Mouse (Mus musculus) neural tube, embryonic 15.5 days (tissue): ENCODE measurements around the gene Prkaa1. TPM values are rescaled to one million over a fixed set of nuclear protein-coding genes. Genes with fewer than 3 reads are reported as not detected.

ENCODE experiments used
- ATAC-seq: fragments of 200-750 bp; cut with Nextera tagmentation; 2 replicates; pipeline ENCODE4 v1.8.0; 2017; ENCODE audit warnings: mild to moderate bottlenecking, moderate TSS enrichment, moderate library complexity; ENCODE audit not compliant: low FRiP score
- H3K27ac ChIP-seq: fragments of 300-500 bp; sonication (generic); replicated peaks from 2 replicates; pipeline ENCODE4 v1.5.1; 2015; ENCODE audit warnings: mild to moderate bottlenecking, inconsistent platforms
- H3K27me3 ChIP-seq: fragments of 300-500 bp; sonication (generic); replicated peaks from 2 replicates; pipeline ENCODE4 v1.6.1; 2015; ENCODE audit warnings: inconsistent platforms
- H3K36me3 ChIP-seq: fragments of 300-500 bp; sonication (generic); 2 replicates; pipeline ENCODE4 v1.6.1; 2015; ENCODE audit warnings: inconsistent platforms
- H3K4me1 ChIP-seq: fragments of 300-500 bp; sonication (generic); 2 replicates; pipeline ENCODE4 v1.6.1; 2015; ENCODE audit warnings: inconsistent platforms
- H3K4me2 ChIP-seq: fragments of 300-500 bp; sonication (generic); 2 replicates; pipeline ENCODE4 v1.6.1; 2015; ENCODE audit warnings: inconsistent platforms, mild to moderate bottlenecking, moderate library complexity
- H3K4me3 ChIP-seq: fragments of 300-500 bp; sonication (generic); replicated peaks from 2 replicates; pipeline ENCODE4 v1.5.1; 2015; ENCODE audit warnings: mild to moderate bottlenecking, inconsistent platforms
- H3K9ac ChIP-seq: fragments of 300-500 bp; sonication (generic); replicated peaks from 2 replicates; pipeline ENCODE4 v1.6.1; 2015; ENCODE audit warnings: mild to moderate bottlenecking, inconsistent platforms
- H3K9me3 ChIP-seq: fragments of 300-500 bp; sonication (generic); replicated peaks from 2 replicates; pipeline ENCODE4 v1.6.1; 2016; ENCODE audit warnings: inconsistent platforms
- WGBS: fragments of 180-500 bp; shearing (Covaris S2); methylation state at CpG from one replicate; pipeline ENCODE4 v1.1.7; 2015; ENCODE audit warnings: mixed read lengths; 5-methylcytosine and 5-hydroxymethylcytosine counted together
- polyA plus RNA-seq: library from polyadenylated mRNA; unstranded; fragments of >200 nt; fragmentation: Nextera tagmentation; extraction: Ambion mirVana; gene quantifications from 2 replicates; pipeline ENCODE4 v1.2.1, GENCODE M21; 2015

Gene Prkaa1
- polyA plus RNA-seq, 1 experiment from 2014 or later, result 14.5 TPM

DNA sequence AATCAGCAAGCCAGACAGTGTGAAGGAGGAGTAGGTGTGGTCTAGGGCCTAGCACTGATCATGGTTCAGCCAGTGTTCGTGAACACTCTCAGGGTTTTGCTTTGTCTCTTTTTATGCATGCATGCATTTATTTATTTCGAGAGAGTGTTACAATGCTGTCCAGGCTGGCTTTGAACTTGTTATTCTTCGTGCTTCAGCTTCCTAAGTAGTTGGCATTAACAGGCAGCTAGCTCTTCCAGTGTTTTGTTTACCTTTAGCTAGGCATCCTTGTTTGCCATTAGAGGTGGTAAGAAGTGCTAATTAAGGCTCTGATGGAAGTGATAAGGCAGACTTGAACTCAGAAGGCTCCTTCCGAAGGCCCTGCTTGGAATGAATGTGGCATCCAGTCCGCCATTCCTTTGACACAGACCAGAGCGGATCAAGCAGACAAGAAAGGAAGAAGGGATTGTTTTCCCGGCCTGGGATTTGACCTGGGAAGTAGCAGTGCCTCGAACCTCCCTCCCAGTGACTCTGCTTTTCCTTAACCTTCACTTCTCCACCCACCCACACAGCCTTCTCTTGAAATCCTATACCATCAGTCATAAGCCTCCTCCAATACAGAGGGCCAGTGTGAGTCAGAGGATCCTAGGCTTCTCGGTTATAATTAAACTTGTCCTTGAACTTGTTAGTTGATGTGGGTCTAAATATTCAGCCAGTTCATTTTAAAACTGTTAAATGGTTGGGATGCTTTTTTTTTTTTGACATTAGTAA, 1.7 kb downstream of the Prkaa1 start:
- H3K9me3 ChIP-seq, result no peaks in the 10 kb centered on the region
- no peak overlapping the region for H3K27ac ChIP-seq
- 0 out of 2 replicates have a peak overlapping the region, but pooled peaks have one; percentile 23 for H3K9ac ChIP-seq
- WGBS, result 58% methylated on average over 9 of the region's 9 CpGs
- no peak for ATAC-seq
- peak overlapping the region; percentile 67 for H3K4me2 ChIP-seq
- H3K36me3 ChIP-seq, result no peaks in the 10 kb centered on the region
- peaks cover 34% of the 10 kb centered on the region for H3K4me1 ChIP-seq
- H3K27me3 ChIP-seq, result no peaks in the 10 kb centered on the region
- peak overlapping the region; percentile 82 for H3K4me3 ChIP-seq

DNA sequence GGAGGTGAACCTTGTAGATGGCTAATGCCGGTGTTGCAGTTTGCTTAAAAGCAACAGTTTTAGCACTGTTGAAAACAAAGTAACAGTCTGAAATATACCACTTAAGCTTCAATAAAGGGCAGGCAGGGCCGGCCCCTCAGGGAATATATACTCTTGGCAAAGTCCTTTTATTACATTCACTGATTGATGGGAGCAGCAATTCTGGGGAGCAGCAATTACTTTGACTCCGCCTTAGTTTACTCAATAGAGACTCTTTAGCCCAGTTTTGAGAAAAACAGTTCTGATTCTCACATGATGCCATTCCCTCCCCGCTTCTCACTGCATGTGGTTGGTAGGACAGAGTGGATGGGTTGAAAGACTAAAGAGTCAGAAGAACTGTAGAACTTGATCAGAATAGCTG, 5.5 kb downstream of the Prkaa1 start:
- H3K4me1 ChIP-seq, result peaks cover 34% of the 10 kb centered on the region
- no peak overlapping the region for H3K27ac ChIP-seq
- 26% methylated on average over 4 of the region's 4 CpGs for WGBS
- H3K4me3 ChIP-seq, result no peak overlapping the region
- no peak overlapping the region for H3K9ac ChIP-seq
- no peaks in the 10 kb centered on the region for H3K9me3 ChIP-seq
- no peaks in the 10 kb centered on the region for H3K36me3 ChIP-seq
- no peak overlapping the region for H3K4me2 ChIP-seq
- no peaks in the 10 kb centered on the region for H3K27me3 ChIP-seq
- ATAC-seq, result no peak

- Histone ChIP-seq H3K27ac (no peak overlapping the region), H3K4me3 (no peak overlapping the region), H3K4me1 (peaks cover 24% of the 10 kb centered on the region), H3K4me2 (no peak overlapping the region), H3K9me3 (no peaks in the 10 kb centered on the region), H3K27me3 (no peaks in the 10 kb centered on the region), H3K36me3 (no peaks in the 10 kb centered on the region), H3K9ac (no peak overlapping the region)
- ATAC-seq, result no peak
- WGBS, result 93% methylated on average over 6 of the region's 6 CpGs
Measured at GRCm38 (mm10) chr15:5152171-5152570, 8.5 kb downstream of the Prkaa1 start.

DNA sequence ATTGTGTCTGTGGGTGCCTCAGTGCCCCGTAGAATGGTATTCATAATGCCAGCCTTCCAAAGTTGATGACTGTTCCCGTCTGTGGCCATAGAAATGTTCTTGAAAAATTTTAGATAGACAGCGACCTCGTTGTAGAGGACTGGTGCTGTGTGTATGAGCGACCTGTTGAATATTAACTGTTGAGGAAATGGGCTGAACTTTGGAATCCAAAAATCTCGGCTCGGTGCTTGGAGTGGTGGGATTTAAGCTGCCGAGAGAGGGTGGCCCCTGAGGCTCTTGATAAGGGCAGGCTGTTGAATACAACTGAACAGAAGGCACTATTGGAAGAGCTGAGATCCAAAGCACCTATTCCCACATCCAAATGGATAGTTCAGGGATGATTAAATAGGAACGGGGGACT, 11.0 kb downstream of the Prkaa1 start:
- H3K36me3 ChIP-seq, result no peaks in the 10 kb centered on the region
- H3K4me3 ChIP-seq, result no peak overlapping the region
- ATAC-seq, result no peak
- WGBS, result 91% methylated on average over 9 of the region's 9 CpGs
- no peaks in the 10 kb centered on the region for H3K27me3 ChIP-seq
- peaks cover 11% of the 10 kb centered on the region for H3K4me1 ChIP-seq
- H3K4me2 ChIP-seq, result no peak overlapping the region
- no peak overlapping the region for H3K27ac ChIP-seq
- H3K9ac ChIP-seq, result no peak overlapping the region
- no peaks in the 10 kb centered on the region for H3K9me3 ChIP-seq

DNA sequence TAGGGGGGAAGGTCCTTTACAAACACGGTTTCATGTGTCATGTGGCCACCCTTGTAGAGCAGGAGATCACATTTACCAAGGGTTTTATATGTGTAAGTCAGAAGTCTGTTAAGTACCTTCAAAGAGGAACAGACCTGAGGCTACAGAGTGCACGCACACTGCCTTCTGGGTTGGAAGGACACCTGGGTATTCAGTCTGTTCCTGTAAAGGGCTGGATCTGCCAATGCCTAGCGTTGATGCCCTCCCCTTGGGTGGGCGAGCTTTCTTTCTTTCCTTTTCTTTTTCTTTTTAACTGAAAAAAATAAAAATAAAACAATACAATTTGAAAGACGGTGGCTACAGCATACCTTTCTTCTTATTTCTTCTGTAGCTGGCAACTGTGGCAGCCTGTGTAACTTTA, 11.4 kb downstream of the Prkaa1 start:
- 61% methylated on average over 5 of the region's 5 CpGs for WGBS
- Histone ChIP-seq H3K27me3 (no peaks in the 10 kb centered on the region), H3K9ac (no peak overlapping the region), H3K4me3 (no peak overlapping the region), H3K36me3 (no peaks in the 10 kb centered on the region), H3K4me1 (peaks cover 9% of the 10 kb centered on the region), H3K9me3 (no peaks in the 10 kb centered on the region), H3K4me2 (no peak overlapping the region), H3K27ac (no peak overlapping the region)
- no peak for ATAC-seq

DNA sequence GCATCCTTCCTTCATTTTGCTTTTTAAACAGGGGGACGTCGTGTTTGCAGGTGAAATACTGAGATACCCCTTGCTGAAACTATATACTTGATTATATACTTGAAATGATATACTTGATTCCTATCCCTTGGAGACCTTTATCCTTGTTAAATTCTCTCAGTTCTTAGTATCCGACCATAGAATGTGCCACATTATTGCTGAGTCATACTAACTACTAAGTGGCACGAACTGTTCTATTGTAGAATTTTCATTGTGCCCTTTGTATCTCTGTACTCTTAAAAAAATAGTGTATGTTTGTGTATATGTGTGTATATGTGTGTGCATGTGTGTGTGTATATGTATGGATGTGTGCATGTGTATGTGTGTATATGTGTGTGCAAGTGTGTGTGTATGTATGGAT, 12.7 kb downstream of the Prkaa1 start:
- H3K4me3 ChIP-seq, result no peak overlapping the region
- H3K9ac ChIP-seq, result no peak overlapping the region
- 91% methylated on average over 4 of the region's 4 CpGs for WGBS
- no peak overlapping the region for H3K4me2 ChIP-seq
- H3K36me3 ChIP-seq, result 0 out of 2 replicates have a peak, but pooled peaks cover 4% of the 10 kb centered on the region
- H3K9me3 ChIP-seq, result no peaks in the 10 kb centered on the region
- H3K4me1 ChIP-seq, result peaks cover 9% of the 10 kb centered on the region
- no peak for ATAC-seq
- no peaks in the 10 kb centered on the region for H3K27me3 ChIP-seq
- no peak overlapping the region for H3K27ac ChIP-seq

- Histone ChIP-seq H3K36me3 (0 out of 2 replicates have a peak, but pooled peaks cover 4% of the 10 kb centered on the region), H3K9ac (no peak overlapping the region), H3K4me3 (no peak overlapping the region), H3K27ac (no peak overlapping the region), H3K4me1 (peaks cover 9% of the 10 kb centered on the region), H3K4me2 (no peak overlapping the region), H3K27me3 (no peaks in the 10 kb centered on the region), H3K9me3 (no peaks in the 10 kb centered on the region)
- WGBS, result 67% methylated on average over 1 of the region's 1 CpGs
- no peak for ATAC-seq
Measured at GRCm38 (mm10) chr15:5157386-5157785, 13.7 kb downstream of the Prkaa1 start.

- Histone ChIP-seq H3K27me3 (no peaks in the 10 kb centered on the region), H3K27ac (no peak overlapping the region), H3K9ac (no peak overlapping the region), H3K36me3 (peaks cover 15% of the 10 kb centered on the region), H3K4me2 (no peak overlapping the region), H3K4me3 (no peak overlapping the region), H3K9me3 (no peaks in the 10 kb centered on the region), H3K4me1 (peaks cover 9% of the 10 kb centered on the region)
- ATAC-seq, result no peak
- 83% methylated on average over 6 of the region's 6 CpGs for WGBS
Measured at GRCm38 (mm10) chr15:5158827-5159226, 15.2 kb downstream of the Prkaa1 start.

GRCm38 (mm10) chr15:5165121-5165773, 21.6 kb downstream of the Prkaa1 start:
- Histone ChIP-seq H3K27ac (no peak overlapping the region), H3K4me2 (no peak overlapping the region), H3K27me3 (no peaks in the 10 kb centered on the region), H3K4me3 (no peak overlapping the region), H3K9me3 (no peaks in the 10 kb centered on the region), H3K36me3 (peaks cover 46% of the 10 kb centered on the region), H3K4me1 (no peaks in the 10 kb centered on the region), H3K9ac (no peak overlapping the region)
- ATAC-seq, result no peak
- WGBS, result 86% methylated on average over 12 of the region's 12 CpGs

- no peak for ATAC-seq
- no peaks in the 10 kb centered on the region for H3K27me3 ChIP-seq
- H3K4me3 ChIP-seq, result no peak overlapping the region
- H3K9me3 ChIP-seq, result no peaks in the 10 kb centered on the region
- no peak overlapping the region for H3K27ac ChIP-seq
- H3K4me1 ChIP-seq, result no peaks in the 10 kb centered on the region
- 92% methylated on average over 12 of the region's 12 CpGs for WGBS
- H3K36me3 ChIP-seq, result peaks cover 61% of the 10 kb centered on the region
- no peak overlapping the region for H3K4me2 ChIP-seq
- no peak overlapping the region for H3K9ac ChIP-seq
Measured at GRCm38 (mm10) chr15:5173217-5173820, 29.7 kb downstream of the Prkaa1 start.

GRCm38 (mm10) chr15:5184668-5185330, 41.1 kb downstream of the Prkaa1 start:
- Histone ChIP-seq H3K9me3 (no peaks in the 10 kb centered on the region), H3K27me3 (no peaks in the 10 kb centered on the region), H3K4me3 (peak overlapping the region; percentile 90), H3K9ac (peak overlapping the region; percentile 73), H3K4me1 (peaks cover 26% of the 10 kb centered on the region), H3K4me2 (peak overlapping the region; percentile 84), H3K36me3 (no peaks in the 10 kb centered on the region), H3K27ac (peak overlapping the region; percentile 88)
- peak; percentile 42; the same call in 1 of the 2 replicates for ATAC-seq
- 43% methylated on average over 11 of the region's 11 CpGs for WGBS
